In the genomic region with DNA sequence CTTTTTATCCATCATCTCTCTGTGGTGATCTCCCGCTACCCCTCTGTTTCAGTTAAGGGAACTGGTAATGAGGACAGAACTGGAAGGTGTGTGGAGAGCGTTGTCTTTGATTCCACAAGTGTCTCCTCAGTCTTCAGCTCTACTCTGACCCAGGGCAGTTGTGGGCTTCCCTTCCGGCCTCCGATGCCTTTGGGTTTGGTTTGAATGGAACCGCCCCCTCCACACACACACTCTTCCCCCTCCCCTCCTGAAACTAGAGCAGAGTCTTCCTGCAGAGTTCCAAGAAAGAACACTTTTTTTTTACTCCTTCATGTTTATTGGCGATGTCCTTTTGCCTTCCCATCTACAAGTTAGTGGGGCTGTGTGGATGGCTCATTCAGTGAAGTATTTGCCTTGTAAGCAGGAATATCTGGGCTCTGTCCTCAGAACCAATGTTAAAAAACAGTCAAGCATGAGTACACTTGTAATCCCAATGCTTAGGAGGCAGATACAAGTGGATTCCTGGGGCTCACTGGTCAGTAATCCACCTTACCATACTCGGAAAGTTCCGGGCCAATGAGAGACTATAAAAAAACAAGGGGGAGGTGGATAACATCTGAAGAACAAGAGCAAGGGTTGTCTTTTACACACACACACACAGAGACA, we compare ENCODE assay signal across 15 mouse cellular contexts.
DNase-seq lines count a peak whose midpoint lies in the region; ATAC-seq and TF ChIP-seq lines count a peak whose summit lies in the region.
"Had no signal": no experiment of that assay in that cellular context is flagged by ENCODE, and none has a peak within 500 bp of the region (broad histone marks: within the 10 kb centered on the region; RNA-seq: fewer than 3 reads in every experiment).

No protein-coding gene starts in this region.

- H3K9me3 ChIP-seq in lung, embryonic 14.5 days (ENCODE audit: low read depth, low read length) = no peaks in the 10 kb centered on the region
- no peaks in the 10 kb centered on the region for H3K9me3 ChIP-seq in embryonic facial prominence, embryonic 13.5 days
- H3K9me3 ChIP-seq in heart, embryonic 11.5 days (replicated peaks; ENCODE audit: control insufficient read depth, low read length) = no peaks in the 10 kb centered on the region
- H3K9me3 ChIP-seq in midbrain, embryonic 15.5 days = no peaks in the 10 kb centered on the region
- no peaks in the 10 kb centered on the region for H3K9me3 ChIP-seq in stomach, postnatal 0 days (ENCODE audit: control insufficient read depth, low read length)
- H3K9me3 ChIP-seq: limb, embryonic 15.5 days; neural tube, embryonic 15.5 days had no signal

- no peak overlapping the region for H3K9ac ChIP-seq in lung, embryonic 14.5 days
- no peak overlapping the region for H3K9ac ChIP-seq in embryonic facial prominence, embryonic 13.5 days
- no peak overlapping the region for H3K9ac ChIP-seq in heart, embryonic 11.5 days (ENCODE audit: low read depth, low read length)
- H3K9ac ChIP-seq in midbrain, embryonic 15.5 days = no peak overlapping the region
- H3K9ac ChIP-seq in stomach, postnatal 0 days (ENCODE audit: low read length) = no peak overlapping the region
- H3K9ac ChIP-seq: forebrain, postnatal 0 days; limb, embryonic 15.5 days; neural tube, embryonic 15.5 days had no signal

- no peak overlapping the region for H3K4me3 ChIP-seq in lung, embryonic 14.5 days (ENCODE audit: low read depth, low read length)
- no peak overlapping the region for H3K4me3 ChIP-seq in embryonic facial prominence, embryonic 13.5 days
- H3K4me3 ChIP-seq in heart, embryonic 11.5 days (ENCODE audit: low read depth, low read length) = no peak overlapping the region
- no peak overlapping the region for H3K4me3 ChIP-seq in midbrain, embryonic 15.5 days
- H3K4me3 ChIP-seq in stomach, postnatal 0 days (ENCODE audit: low read depth, low read length) = no peak overlapping the region
- H3K4me3 ChIP-seq: limb, embryonic 15.5 days; neural tube, embryonic 15.5 days had no signal

- no peaks in the 10 kb centered on the region for H3K27me3 ChIP-seq in lung, embryonic 14.5 days (ENCODE audit: insufficient read depth, low read length)
- H3K27me3 ChIP-seq in embryonic facial prominence, embryonic 13.5 days = no peaks in the 10 kb centered on the region
- H3K27me3 ChIP-seq in heart, embryonic 11.5 days (ENCODE audit: control insufficient read depth, insufficient read depth, low read length) = no peaks in the 10 kb centered on the region
- H3K27me3 ChIP-seq in midbrain, embryonic 15.5 days (replicated peaks) = no peaks in the 10 kb centered on the region
- H3K27me3 ChIP-seq in stomach, postnatal 0 days (ENCODE audit: control insufficient read depth, insufficient read depth, low read length) = no peaks in the 10 kb centered on the region
- H3K27me3 ChIP-seq: limb, embryonic 15.5 days; neural tube, embryonic 15.5 days had no signal

- H3K27ac ChIP-seq in lung, embryonic 14.5 days (ENCODE audit: low read depth) = no peak overlapping the region
- no peak overlapping the region for H3K27ac ChIP-seq in embryonic facial prominence, embryonic 13.5 days
- no peak overlapping the region for H3K27ac ChIP-seq in heart, embryonic 11.5 days (ENCODE audit: low read depth, low read length)
- H3K27ac ChIP-seq in midbrain, embryonic 15.5 days = no peak overlapping the region
- H3K27ac ChIP-seq in stomach, postnatal 0 days (replicated peaks) = no peak overlapping the region
- H3K27ac ChIP-seq: hindbrain, postnatal 0 days; limb, embryonic 15.5 days; neural tube, embryonic 15.5 days had no signal

- ATAC-seq in lung, embryonic 14.5 days (ENCODE audit: insufficient read depth) = no peak; the same call in 1 of the 2 replicates
- no peak for ATAC-seq in embryonic facial prominence, embryonic 13.5 days (ENCODE audit: insufficient number of reproducible peaks, insufficient read depth, low FRiP score, low TSS enrichment, low read depth)
- no peak for ATAC-seq in heart, embryonic 11.5 days (replicated peaks; ENCODE audit: insufficient number of reproducible peaks, low FRiP score, low TSS enrichment)
- ATAC-seq in midbrain, embryonic 15.5 days (replicated peaks) = no peak
- ATAC-seq in stomach, postnatal 0 days (ENCODE audit: low FRiP score, low TSS enrichment) = no peak
- ATAC-seq: forebrain, postnatal 0 days; hindbrain, postnatal 0 days had no signal

- no peak overlapping the region; the same call in 1 of the 2 replicates for H3K4me2 ChIP-seq in lung, embryonic 14.5 days
- peak overlapping the region; percentile 37 for H3K4me2 ChIP-seq in embryonic facial prominence, embryonic 13.5 days
- H3K4me2 ChIP-seq in heart, embryonic 11.5 days = no peak overlapping the region
- no peak overlapping the region for H3K4me2 ChIP-seq in midbrain, embryonic 15.5 days
- H3K4me2 ChIP-seq in stomach, postnatal 0 days (replicated peaks; ENCODE audit: low read depth) = no peak overlapping the region
- H3K4me2 ChIP-seq: limb, embryonic 15.5 days; midbrain, embryonic 11.5 days; neural tube, embryonic 15.5 days had no signal

- 0 out of 2 replicates have a peak, but pooled peaks cover 5% of the 10 kb centered on the region for H3K4me1 ChIP-seq in lung, embryonic 14.5 days (ENCODE audit: insufficient read depth)
- H3K4me1 ChIP-seq in embryonic facial prominence, embryonic 13.5 days = peaks cover 34% of the 10 kb centered on the region
- H3K4me1 ChIP-seq in heart, embryonic 11.5 days (ENCODE audit: control insufficient read depth, insufficient read depth, low read length) = peaks cover 15% of the 10 kb centered on the region; the same call in 1 of the 2 replicates
- H3K4me1 ChIP-seq in midbrain, embryonic 15.5 days = no peaks in the 10 kb centered on the region
- H3K4me1 ChIP-seq in stomach, postnatal 0 days (replicated peaks; ENCODE audit: control insufficient read depth, insufficient read depth) = no peaks in the 10 kb centered on the region

- WGBS in lung, embryonic 14.5 days = 34% methylated on average over 8 of the region's 8 CpGs
- 46% methylated on average over 8 of the region's 8 CpGs for WGBS in embryonic facial prominence, embryonic 13.5 days
- 52% methylated on average over 8 of the region's 8 CpGs for WGBS in heart, embryonic 11.5 days (ENCODE audit: insufficient replicate concordance)
- 41% methylated on average over 8 of the region's 8 CpGs for WGBS in midbrain, embryonic 15.5 days
- WGBS in stomach, postnatal 0 days = 50% methylated on average over 8 of the region's 8 CpGs

- no peak for TF ChIP-seq EP300 in stomach, postnatal 0 days (optimal IDR thresholded peaks at IDR 0.05)

- DNase-seq in lung, embryonic 14.5 days = peak; percentile 22
- no peak for DNase-seq in lung, postnatal 14 days
- DNase-seq in kidney, postnatal 10 days = peak; percentile 27
- DNase-seq in mesoderm, embryonic 11.5 days (ENCODE audit: low read depth, low spot score) = peak; percentile 39
- no peak for DNase-seq in stomach, postnatal 0 days (ENCODE audit: low spot score)
- DNase-seq: forebrain, postnatal 0 days; gastrocnemius, postnatal 10 days; heart, postnatal 14 days had no signal

- H3K36me3 ChIP-seq in lung, embryonic 14.5 days (ENCODE audit: insufficient read depth) = no peaks in the 10 kb centered on the region
- H3K36me3 ChIP-seq in embryonic facial prominence, embryonic 13.5 days = no peaks in the 10 kb centered on the region
- H3K36me3 ChIP-seq in heart, embryonic 11.5 days (ENCODE audit: control insufficient read depth, insufficient read depth, low read length) = no peaks in the 10 kb centered on the region
- H3K36me3 ChIP-seq in midbrain, embryonic 15.5 days (replicated peaks) = no peaks in the 10 kb centered on the region
- H3K36me3 ChIP-seq in stomach, postnatal 0 days (ENCODE audit: control insufficient read depth, insufficient read depth, low read length) = no peaks in the 10 kb centered on the region
- H3K36me3 ChIP-seq: limb, embryonic 15.5 days; neural tube, embryonic 15.5 days had no signal

- TF ChIP-seq CTCF in lung, embryonic 14.5 days (IDR thresholded peaks at IDR 0.05; ENCODE audit: low read depth) = no peak
- no peak for TF ChIP-seq CTCF in stomach, postnatal 0 days (IDR thresholded peaks at IDR 0.05; ENCODE audit: low read depth)

Comparison
In these comparisons a context has a peak if more than half of its experiments do, and no peak if none do; other contexts are left out.
1. DNase-seq: peak in lung, embryonic 14.5 days (single experiment), kidney, postnatal 10 days (single experiment) and mesoderm, embryonic 11.5 days (single experiment); none in lung, postnatal 14 days (single experiment) and stomach, postnatal 0 days (single experiment).